Mouse (Mus musculus) stomach, embryonic 16.5 days (tissue): ENCODE measurements around the gene Bcl9l. TPM values are rescaled to one million over a fixed set of nuclear protein-coding genes. Genes with fewer than 3 reads are reported as not detected.
"Not testable (repeated sequence)": the region's sequence is repeated elsewhere in the genome, so short reads cannot be mapped to it uniquely, and the experiment has no call there.

Source experiments
- ATAC-seq: fragments of 200-750 bp; cut with Nextera tagmentation; 2 replicates; pipeline ENCODE4 v1.8.0; 2017; ENCODE audit warnings: moderate number of reproducible peaks, moderate TSS enrichment; ENCODE audit not compliant: insufficient read depth, low FRiP score
- H3K27ac ChIP-seq: fragments of 300-500 bp; sonication (generic); 2 replicates; pipeline ENCODE4 v1.5.1; 2014; ENCODE audit warnings: low read length
- H3K27me3 ChIP-seq: fragments of 300-500 bp; sonication (generic); 2 replicates; pipeline ENCODE4 v1.6.1; 2014; ENCODE audit warnings: low read length, control low read depth, mixed read lengths; ENCODE audit not compliant: control insufficient read depth, insufficient read depth
- H3K36me3 ChIP-seq: fragments of 300-500 bp; sonication (generic); 2 replicates; pipeline ENCODE4 v1.6.1; 2014; ENCODE audit warnings: low read length; ENCODE audit not compliant: control insufficient read depth, insufficient read depth
- H3K4me1 ChIP-seq: fragments of 300-500 bp; sonication (generic); 2 replicates; pipeline ENCODE4 v1.6.1; 2014; ENCODE audit warnings: low read length, control low read depth, mixed read lengths; ENCODE audit not compliant: control insufficient read depth, insufficient read depth
- H3K4me2 ChIP-seq: fragments of 300-500 bp; sonication (generic); 2 replicates; pipeline ENCODE4 v1.6.1; 2014; ENCODE audit warnings: low read depth, low read length, mixed read lengths
- H3K4me3 ChIP-seq: fragments of 300-500 bp; sonication (generic); replicated peaks from 2 replicates; pipeline ENCODE4 v1.5.1; 2014; ENCODE audit warnings: mild to moderate bottlenecking, low read length
- H3K9ac ChIP-seq: fragments of 300-500 bp; sonication (generic); 2 replicates; pipeline ENCODE4 v1.6.1; 2014; ENCODE audit warnings: low read length
- H3K9me3 ChIP-seq: fragments of 300-500 bp; sonication (generic); replicated peaks from 2 replicates; pipeline ENCODE4 v1.6.1; 2016; ENCODE audit warnings: low read length, control low read depth; ENCODE audit not compliant: control insufficient read depth
- WGBS: fragments of 180-500 bp; shearing (Covaris S2); extraction: QIAGEN DNeasy Blood & Tissue Kit; methylation state at CpG from one replicate; pipeline ENCODE4 v1.1.7; 2014; 5-methylcytosine and 5-hydroxymethylcytosine counted together
- polyA plus RNA-seq: library from polyadenylated mRNA; unstranded; fragments of >200 nt; fragmentation: Nextera tagmentation; extraction: Ambion mirVana; gene quantifications from 2 replicates; pipeline ENCODE4 v1.2.1, GENCODE M21; 2015

Bcl9l gene
- polyA plus RNA-seq: 9.0 and 10.6 TPM in 2 replicates

DNA sequence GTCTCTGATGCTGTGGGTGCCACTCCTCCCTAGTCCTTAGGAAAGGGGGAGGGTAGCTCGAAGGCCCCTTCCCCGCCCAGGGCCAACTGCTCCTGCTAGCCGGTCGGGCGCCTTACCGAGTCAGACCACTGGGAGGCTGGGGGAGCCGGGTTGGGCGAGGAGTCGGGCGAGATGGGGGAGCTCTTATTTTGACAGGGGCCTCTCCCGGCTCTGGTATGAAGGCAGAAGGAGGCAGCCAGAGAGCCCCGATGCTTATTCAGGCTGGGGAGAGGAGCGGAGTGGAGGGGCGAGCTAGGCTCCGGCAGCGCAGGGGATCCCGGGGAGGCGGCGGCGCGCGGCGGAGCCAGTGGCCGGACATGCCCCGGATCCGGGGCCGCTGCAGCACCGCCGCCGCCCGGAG, at the start of gene Bcl9l:
Gene Bcl9l, plus strand, starts transcription at position 274 of the 400 bp plus-strand sequence.
- Histone ChIP-seq H3K4me1 (peaks cover 51% of the 10 kb centered on the region), H3K9ac (peak within 1 kb of the TSS; percentile 98), H3K4me3 (peak within 1 kb of the TSS; percentile 94), H3K9me3 (no peaks in the 10 kb centered on the region), H3K4me2 (peak within 1 kb of the TSS; percentile 87), H3K27ac (peak within 1 kb of the TSS; percentile 97), H3K27me3 (no peaks in the 10 kb centered on the region), H3K36me3 (no peaks in the 10 kb centered on the region)
- peak; percentile 49 for ATAC-seq
- WGBS: under 1% methylated on average over 30 of the region's 31 CpGs

DNA sequence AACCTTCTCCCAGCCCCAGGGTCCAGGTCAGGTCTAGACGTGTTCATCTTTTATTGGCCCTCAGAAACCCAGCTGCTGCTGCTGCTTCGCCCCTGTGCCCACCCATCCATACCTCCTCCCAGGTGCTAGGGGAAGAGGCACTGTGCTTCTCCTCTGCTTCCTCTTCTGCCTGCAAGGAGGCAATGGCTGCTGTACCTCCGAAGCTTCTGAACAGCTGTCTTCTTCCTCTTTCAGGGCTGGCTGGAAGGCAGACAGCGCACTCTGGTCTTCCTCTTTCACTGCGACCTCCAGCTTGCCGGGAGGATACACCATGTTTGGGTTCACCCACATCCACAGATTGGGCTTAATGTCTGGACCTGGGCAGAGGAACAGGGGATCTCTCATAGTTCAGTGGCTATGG, 46.9 kb upstream of the Bcl9l start:
- H3K9me3 ChIP-seq: no peaks in the 10 kb centered on the region
- H3K4me1 ChIP-seq: no peaks in the 10 kb centered on the region
- no peak overlapping the region for H3K4me2 ChIP-seq
- WGBS: 77% methylated on average over 6 of the region's 6 CpGs
- no peak overlapping the region for H3K4me3 ChIP-seq
- H3K27me3 ChIP-seq: no peaks in the 10 kb centered on the region
- no peak for ATAC-seq
- no peak overlapping the region for H3K27ac ChIP-seq
- no peaks in the 10 kb centered on the region for H3K36me3 ChIP-seq
- H3K9ac ChIP-seq: no peak overlapping the region

- H3K9me3 ChIP-seq: no peaks in the 10 kb centered on the region
- no peak within 1 kb of the TSS for H3K9ac ChIP-seq
- 64% methylated on average over 19 of the region's 19 CpGs for WGBS
- H3K4me2 ChIP-seq: no peak within 1 kb of the TSS
- no peaks in the 10 kb centered on the region for H3K36me3 ChIP-seq
- no peaks in the 10 kb centered on the region for H3K4me1 ChIP-seq
- H3K27me3 ChIP-seq: no peaks in the 10 kb centered on the region
- no peak for ATAC-seq
- no peak within 1 kb of the TSS for H3K27ac ChIP-seq
- no peak within 1 kb of the TSS for H3K4me3 ChIP-seq
Measured at GRCm38 (mm10) chr9:44440961-44441360, 41.7 kb upstream of the Bcl9l start, which contains the start of gene Foxr1. TSS of gene Foxr1 (minus strand) at chr9:44441136.

DNA sequence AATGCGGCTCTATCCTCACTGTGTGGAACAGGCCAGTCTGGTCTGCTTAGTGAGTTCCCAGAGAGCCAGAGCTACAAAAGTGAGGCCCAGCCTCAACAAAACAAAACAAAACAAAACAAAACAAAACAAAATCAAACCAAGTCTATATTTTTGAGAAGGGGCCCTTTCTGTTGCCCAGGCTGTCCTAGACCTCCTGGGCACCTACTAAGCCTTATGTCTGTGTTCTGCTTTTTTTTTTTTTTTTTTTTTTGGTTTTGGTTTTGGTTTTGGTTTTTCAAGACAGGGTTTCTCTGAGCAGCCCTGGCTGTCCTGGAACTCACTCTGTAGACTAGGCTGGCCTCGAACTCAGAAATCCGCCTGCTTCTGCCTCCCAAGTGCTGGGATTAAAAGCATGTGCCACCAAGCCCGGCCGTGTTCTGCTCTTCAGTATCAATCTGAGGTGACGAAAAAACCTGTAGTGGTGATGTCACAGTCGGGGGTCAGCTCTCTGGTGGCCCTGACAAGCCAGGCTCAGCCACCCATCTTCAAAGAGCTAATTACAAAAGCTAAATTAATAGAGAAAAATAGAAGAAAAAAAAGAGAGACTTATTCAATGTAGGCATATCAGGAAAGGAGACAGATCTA, 38.1 kb upstream of the Bcl9l start:
- H3K9ac ChIP-seq, H3K4me1 ChIP-seq, H3K4me3 ChIP-seq, H3K4me2 ChIP-seq, H3K9me3 ChIP-seq, ATAC-seq, H3K27me3 ChIP-seq, H3K27ac ChIP-seq, H3K36me3 ChIP-seq: not testable (repeated sequence)
- WGBS: 73% methylated on average over 7 of the region's 7 CpGs

GRCm38 (mm10) chr9:44450387-44450786, 32.2 kb upstream of the Bcl9l start:
- ATAC-seq: no peak
- Histone ChIP-seq H3K27me3 (no peaks in the 10 kb centered on the region), H3K4me1 (no peaks in the 10 kb centered on the region), H3K4me3 (no peak overlapping the region), H3K4me2 (no peak overlapping the region), H3K9ac (no peak overlapping the region), H3K27ac (no peak overlapping the region), H3K9me3 (no peaks in the 10 kb centered on the region), H3K36me3 (no peaks in the 10 kb centered on the region)

- peak; percentile 82; the same call in 1 of the 2 replicates for ATAC-seq
- peak overlapping the region; percentile 35; the same call in 1 of the 2 replicates for H3K9ac ChIP-seq
- no peaks in the 10 kb centered on the region for H3K9me3 ChIP-seq
- no peaks in the 10 kb centered on the region for H3K36me3 ChIP-seq
- no peaks in the 10 kb centered on the region for H3K27me3 ChIP-seq
- H3K4me1 ChIP-seq: peaks cover 4% of the 10 kb centered on the region
- peak overlapping the region; percentile 33; the same call in 1 of the 2 replicates for H3K4me2 ChIP-seq
- H3K27ac ChIP-seq: peak overlapping the region; percentile 58; the same call in 1 of the 2 replicates
- 8% methylated on average over 14 of the region's 14 CpGs for WGBS
- H3K4me3 ChIP-seq: peak overlapping the region; percentile 10; the same call in 1 of the 2 replicates
Measured at GRCm38 (mm10) chr9:44454132-44454890, 28.3 kb upstream of the Bcl9l start.

GRCm38 (mm10) chr9:44454891-44455220, 27.8 kb upstream of the Bcl9l start, which contains the start of gene Upk2:
TSS of gene Upk2 (minus strand) at chr9:44454976.
- Histone ChIP-seq H3K4me3 (peak within 1 kb of the TSS; percentile 10; the same call in 1 of the 2 replicates), H3K9ac (peak within 1 kb of the TSS; percentile 35; the same call in 1 of the 2 replicates)

GRCm38 (mm10) chr9:44457035-44457742, 25.4 kb upstream of the Bcl9l start:
- Histone ChIP-seq H3K4me1 (peaks cover 4% of the 10 kb centered on the region), H3K4me2 (peak overlapping the region; percentile 7; the same call in 1 of the 2 replicates), H3K27ac (no peak overlapping the region; the same call in 1 of the 2 replicates), H3K9ac (peak overlapping the region; percentile 26; the same call in 1 of the 2 replicates), H3K4me3 (no peak overlapping the region), H3K36me3 (no peaks in the 10 kb centered on the region), H3K27me3 (no peaks in the 10 kb centered on the region), H3K9me3 (no peaks in the 10 kb centered on the region)
- peak; percentile 44 for ATAC-seq
- 12% methylated on average over 11 of the region's 11 CpGs for WGBS

More at GRCm38 (mm10) chr9:44454891-44455220, 27.8 kb upstream of the Bcl9l start, which contains the start of gene Upk2:
- 38% methylated on average over 4 of the region's 4 CpGs for WGBS
- H3K27me3 ChIP-seq: no peaks in the 10 kb centered on the region
- H3K36me3 ChIP-seq: no peaks in the 10 kb centered on the region
- ATAC-seq: 0 out of 2 replicates have a peak, but pooled peaks have one; percentile 14
- peak within 1 kb of the TSS; percentile 33; the same call in 1 of the 2 replicates for H3K4me2 ChIP-seq
- no peaks in the 10 kb centered on the region for H3K9me3 ChIP-seq
- peak within 1 kb of the TSS; percentile 58 for H3K27ac ChIP-seq
- H3K4me1 ChIP-seq: peaks cover 4% of the 10 kb centered on the region
